In genomic region chrX:142773658-142774057, GRCm38 (mm10) we compare ENCODE assay signal across 31 mouse cellular contexts.
DNase-seq lines count a peak whose midpoint lies in the region; ATAC-seq and TF ChIP-seq lines count a peak whose summit lies in the region.
"Had no signal": no experiment of that assay in that cellular context is flagged by ENCODE, and none has a peak within 500 bp of the region (broad histone marks: within the 10 kb centered on the region; RNA-seq: fewer than 3 reads in every experiment).

No protein-coding gene starts in this region.

- H3K27me3 ChIP-seq in lung, postnatal 0 days (replicated peaks; ENCODE audit: insufficient read depth, low read length), result no peaks in the 10 kb centered on the region
- H3K27me3 ChIP-seq in hindbrain, embryonic 13.5 days, result 0 out of 2 replicates have a peak, but pooled peaks cover 13% of the 10 kb centered on the region
- H3K27me3 ChIP-seq in liver, postnatal 0 days (ENCODE audit: insufficient read depth, low read length), result 0 out of 2 replicates have a peak, but pooled peaks cover 5% of the 10 kb centered on the region
- peaks cover 55% of the 10 kb centered on the region for H3K27me3 ChIP-seq in hindbrain, embryonic 10.5 days (ENCODE audit: insufficient read depth, poor library complexity, severe bottlenecking)
- H3K27me3 ChIP-seq: embryonic facial prominence, embryonic 12.5 days; forebrain, embryonic 15.5 days; heart, embryonic 12.5 days; neural tube, embryonic 12.5 days had no signal

- no peaks in the 10 kb centered on the region for H3K9me3 ChIP-seq in lung, postnatal 0 days (ENCODE audit: low read length)
- no peaks in the 10 kb centered on the region for H3K9me3 ChIP-seq in hindbrain, embryonic 13.5 days
- H3K9me3 ChIP-seq in liver, postnatal 0 days (ENCODE audit: low read length), result no peaks in the 10 kb centered on the region
- H3K9me3 ChIP-seq in hindbrain, embryonic 10.5 days, result no peaks in the 10 kb centered on the region
- H3K9me3 ChIP-seq: embryonic facial prominence, embryonic 12.5 days; forebrain, embryonic 10.5 days; forebrain, embryonic 15.5 days; heart, embryonic 12.5 days; limb, embryonic 13.5 days; megakaryocyte, embryonic 14.5 days; midbrain, embryonic 12.5 days; neural tube, embryonic 12.5 days had no signal

- H3K27ac ChIP-seq in lung, postnatal 0 days (ENCODE audit: low read length), result no peak overlapping the region
- no peak overlapping the region for H3K27ac ChIP-seq in hindbrain, embryonic 13.5 days
- H3K27ac ChIP-seq in liver, postnatal 0 days (ENCODE audit: low read depth), result no peak overlapping the region
- no peak overlapping the region for H3K27ac ChIP-seq in hindbrain, embryonic 10.5 days
- H3K27ac ChIP-seq: embryonic facial prominence, embryonic 12.5 days; forebrain, embryonic 10.5 days; forebrain, embryonic 15.5 days; heart, adult 2 months; hindbrain, postnatal 0 days; layer of hippocampus, adult 2 months; limb, embryonic 13.5 days; midbrain, embryonic 12.5 days; neural tube, embryonic 12.5 days had no signal

- no peaks in the 10 kb centered on the region for H3K36me3 ChIP-seq in lung, postnatal 0 days (ENCODE audit: insufficient read depth, low read length)
- peaks cover 5% of the 10 kb centered on the region; the same call in 1 of the 2 replicates for H3K36me3 ChIP-seq in hindbrain, embryonic 13.5 days
- no peaks in the 10 kb centered on the region for H3K36me3 ChIP-seq in liver, postnatal 0 days (replicated peaks; ENCODE audit: insufficient read depth, low read length)
- peaks cover 21% of the 10 kb centered on the region for H3K36me3 ChIP-seq in hindbrain, embryonic 10.5 days
- H3K36me3 ChIP-seq: forebrain, embryonic 15.5 days; midbrain, embryonic 12.5 days; neural tube, embryonic 12.5 days had no signal

- TF ChIP-seq EP300 in lung, postnatal 0 days (IDR thresholded peaks at IDR 0.05), result 0 out of 2 replicates have a peak, but pooled peaks have one; percentile 34
- no peak for TF ChIP-seq EP300 in liver, postnatal 0 days (IDR thresholded peaks at IDR 0.05; ENCODE audit: low read depth)

- TF ChIP-seq CTCF in lung, postnatal 0 days (IDR thresholded peaks at IDR 0.05), result no peak
- no peak for TF ChIP-seq CTCF in liver, postnatal 0 days (IDR thresholded peaks at IDR 0.05; ENCODE audit: low read depth)

- no peak overlapping the region for H3K9ac ChIP-seq in lung, postnatal 0 days (replicated peaks; ENCODE audit: low read depth)
- no peak overlapping the region for H3K9ac ChIP-seq in hindbrain, embryonic 13.5 days
- no peak overlapping the region for H3K9ac ChIP-seq in liver, postnatal 0 days (replicated peaks)
- H3K9ac ChIP-seq: embryonic facial prominence, embryonic 12.5 days; forebrain, embryonic 15.5 days; heart, embryonic 12.5 days; limb, embryonic 13.5 days; midbrain, embryonic 12.5 days; neural tube, embryonic 12.5 days had no signal

- H3K4me3 ChIP-seq in lung, postnatal 0 days (ENCODE audit: low read depth, low read length), result no peak overlapping the region
- no peak overlapping the region for H3K4me3 ChIP-seq in hindbrain, embryonic 13.5 days
- no peak overlapping the region for H3K4me3 ChIP-seq in liver, postnatal 0 days (ENCODE audit: low read depth, low read length)
- H3K4me3 ChIP-seq in hindbrain, embryonic 10.5 days, result no peak overlapping the region
- H3K4me3 ChIP-seq: embryonic facial prominence, embryonic 12.5 days; forebrain, embryonic 10.5 days; forebrain, embryonic 15.5 days; heart, adult 2 months; heart, embryonic 12.5 days; layer of hippocampus, adult 2 months; limb, embryonic 13.5 days; megakaryocyte, embryonic 14.5 days; midbrain, embryonic 12.5 days; myocyte; neural tube, embryonic 12.5 days had no signal

- H3K4me2 ChIP-seq in lung, postnatal 0 days (replicated peaks; ENCODE audit: low read depth, low read length), result no peak overlapping the region
- H3K4me2 ChIP-seq in hindbrain, embryonic 13.5 days, result no peak overlapping the region
- no peak overlapping the region for H3K4me2 ChIP-seq in liver, postnatal 0 days (ENCODE audit: low read depth, low read length)
- H3K4me2 ChIP-seq: embryonic facial prominence, embryonic 12.5 days; forebrain, embryonic 15.5 days; heart, embryonic 12.5 days; limb, embryonic 13.5 days; liver, embryonic 11.5 days; midbrain, embryonic 12.5 days; neural tube, embryonic 12.5 days had no signal

- peak; percentile 54 for DNase-seq in fat pad, adult 2 months (ENCODE audit: extremely low read depth, low read depth, low spot score)
- peak; percentile 68 to 69 for DNase-seq in lung, adult 18-20 months
- DNase-seq in lung, postnatal 0 days (ENCODE audit: low spot score), result peak; percentile 78
- DNase-seq in lung, postnatal 4 days, result peak; percentile 15 to 61
- DNase-seq in liver, postnatal 0 days, result no peak
- DNase-seq in hindbrain, embryonic 10.5 days (ENCODE audit: low spot score), result no peak
- DNase-seq: adrenal gland, postnatal 14 days; cerebellum, adult 11 months; cerebellum, adult 9-10 months; embryo, embryonic 11 days; gastrocnemius, postnatal 36 days; heart, adult 2 months; kidney, postnatal 25 days; retina, postnatal 1 day; right cerebral cortex, postnatal 14 days; spleen, adult 18-20 months had no signal

- no peaks in the 10 kb centered on the region for H3K4me1 ChIP-seq in lung, postnatal 0 days (ENCODE audit: insufficient read depth, low read depth, low read length)
- H3K4me1 ChIP-seq in hindbrain, embryonic 13.5 days (replicated peaks), result no peaks in the 10 kb centered on the region
- peaks cover 4% of the 10 kb centered on the region; the same call in 1 of the 2 replicates for H3K4me1 ChIP-seq in liver, postnatal 0 days (ENCODE audit: insufficient read depth)
- no peaks in the 10 kb centered on the region for H3K4me1 ChIP-seq in hindbrain, embryonic 10.5 days (replicated peaks)
- H3K4me1 ChIP-seq: embryonic facial prominence, embryonic 12.5 days; limb, embryonic 13.5 days; midbrain, embryonic 12.5 days; neural tube, embryonic 12.5 days had no signal

- WGBS in lung, postnatal 0 days, result 73% methylated on average over 4 of the region's 4 CpGs
- WGBS in hindbrain, embryonic 13.5 days, result 98% methylated on average over 4 of the region's 4 CpGs
- 71% methylated on average over 4 of the region's 4 CpGs for WGBS in liver, postnatal 0 days (ENCODE audit: insufficient replicate concordance)
- WGBS in hindbrain, embryonic 10.5 days, result 93% methylated on average over 4 of the region's 4 CpGs

- ATAC-seq in lung, postnatal 0 days, result peak; percentile 89
- ATAC-seq in hindbrain, embryonic 13.5 days (ENCODE audit: low FRiP score), result no peak
- no peak for ATAC-seq in liver, postnatal 0 days
- ATAC-seq: CD4-positive, CD25-positive, alpha-beta regulatory T cell, adult 4 months; forebrain, embryonic 15.5 days; hindbrain, postnatal 0 days; intestine, embryonic 16.5 days had no signal

Comparison
In these comparisons a context has a peak if more than half of its experiments do, and no peak if none do; other contexts are left out.
1. DNase-seq: peak in fat pad, adult 2 months (single experiment), lung, adult 18-20 months (2 of 2), lung, postnatal 0 days (single experiment) and lung, postnatal 4 days (2 of 2); none in liver, postnatal 0 days (single experiment) and hindbrain, embryonic 10.5 days (single experiment).